ENCODE assay signal across 15 mouse cellular contexts in the genomic region with DNA sequence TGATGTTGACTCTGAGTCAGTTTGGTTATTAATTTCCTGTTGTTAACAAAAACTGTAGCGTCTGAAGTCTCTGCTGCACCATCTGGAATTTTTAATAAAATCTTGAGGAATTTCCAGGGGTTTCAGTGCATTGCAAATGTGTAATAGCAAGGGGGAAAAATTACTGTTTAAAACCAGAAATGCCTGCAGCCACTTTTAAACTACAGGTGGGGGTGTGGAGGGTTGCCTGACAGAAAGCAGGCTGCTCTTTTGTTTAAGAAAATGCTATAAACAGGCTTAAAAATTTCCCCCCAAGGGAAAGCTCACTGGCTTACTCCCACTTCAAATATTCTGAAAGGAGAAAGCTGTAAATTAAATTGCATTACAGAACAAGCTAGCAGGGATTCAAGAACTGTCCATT.
A peak's percentile ranks its signal among the peaks of the same experiment; 100 is the strongest.
DNase-seq lines count a peak whose midpoint lies in the region; ATAC-seq and TF ChIP-seq lines count a peak whose summit lies in the region.
"Had no signal": no experiment of that assay in that cellular context is flagged by ENCODE, and none has a peak within 500 bp of the region (broad histone marks: within the 10 kb centered on the region; RNA-seq: fewer than 3 reads in every experiment).

No protein-coding gene starts in this region.

- H3K4me2 ChIP-seq in intestine, embryonic 14.5 days (ENCODE audit: low read length), result no peak overlapping the region
- H3K4me2 ChIP-seq in intestine, embryonic 16.5 days (ENCODE audit: low read depth, low read length), result no peak overlapping the region
- no peak overlapping the region for H3K4me2 ChIP-seq in stomach, embryonic 14.5 days (replicated peaks; ENCODE audit: low read depth, low read length)
- H3K4me2 ChIP-seq in stomach, postnatal 0 days (replicated peaks; ENCODE audit: low read depth), result no peak overlapping the region
- H3K4me2 ChIP-seq in stomach, embryonic 15.5 days, result no peak overlapping the region
- H3K4me2 ChIP-seq: forebrain, embryonic 15.5 days; heart, embryonic 12.5 days; hindbrain, embryonic 14.5 days had no signal

- H3K9me3 ChIP-seq in intestine, embryonic 14.5 days (ENCODE audit: control insufficient read depth, low read length), result 0 out of 2 replicates have a peak, but pooled peaks cover 2% of the 10 kb centered on the region
- no peaks in the 10 kb centered on the region for H3K9me3 ChIP-seq in intestine, embryonic 16.5 days (ENCODE audit: control insufficient read depth, low read length)
- peaks cover 6% of the 10 kb centered on the region; the same call in 1 of the 2 replicates for H3K9me3 ChIP-seq in stomach, embryonic 14.5 days (ENCODE audit: control insufficient read depth, low read depth, low read length)
- H3K9me3 ChIP-seq in stomach, postnatal 0 days (ENCODE audit: control insufficient read depth, low read length), result no peaks in the 10 kb centered on the region
- H3K9me3 ChIP-seq in stomach, embryonic 15.5 days, result no peaks in the 10 kb centered on the region
- H3K9me3 ChIP-seq: forebrain, embryonic 15.5 days; heart, embryonic 12.5 days; hindbrain, embryonic 10.5 days had no signal

- 19% methylated on average over 1 of the region's 1 CpGs for WGBS in intestine, embryonic 14.5 days
- WGBS in intestine, embryonic 16.5 days, result 26% methylated on average over 1 of the region's 1 CpGs
- 19% methylated on average over 1 of the region's 1 CpGs for WGBS in stomach, embryonic 14.5 days
- WGBS in stomach, postnatal 0 days, result 38% methylated on average over 1 of the region's 1 CpGs
- WGBS in stomach, embryonic 15.5 days, result 18% methylated on average over 1 of the region's 1 CpGs

- H3K9ac ChIP-seq in intestine, embryonic 14.5 days (ENCODE audit: low read length), result no peak overlapping the region
- H3K9ac ChIP-seq in intestine, embryonic 16.5 days (ENCODE audit: low read depth, low read length), result no peak overlapping the region
- no peak overlapping the region for H3K9ac ChIP-seq in stomach, embryonic 14.5 days (replicated peaks; ENCODE audit: low read depth, low read length)
- no peak overlapping the region for H3K9ac ChIP-seq in stomach, postnatal 0 days (ENCODE audit: low read length)
- H3K9ac ChIP-seq in stomach, embryonic 15.5 days, result no peak overlapping the region
- H3K9ac ChIP-seq: forebrain, embryonic 15.5 days; heart, embryonic 12.5 days; hindbrain, embryonic 14.5 days had no signal

- TF ChIP-seq CTCF in stomach, postnatal 0 days (IDR thresholded peaks at IDR 0.05; ENCODE audit: low read depth), result no peak

- peak; percentile 12; the same call in 1 of the 2 replicates for ATAC-seq in intestine, embryonic 14.5 days (replicated peaks; ENCODE audit: low FRiP score, low TSS enrichment, low read depth)
- ATAC-seq in intestine, embryonic 16.5 days, result no peak
- ATAC-seq in stomach, embryonic 14.5 days (ENCODE audit: insufficient number of reproducible peaks, insufficient read depth, low FRiP score, low read depth), result peak; percentile 30; the same call in 1 of the 2 replicates
- ATAC-seq in stomach, postnatal 0 days (ENCODE audit: low FRiP score, low TSS enrichment), result no peak
- ATAC-seq in stomach, embryonic 15.5 days (ENCODE audit: insufficient read depth, low FRiP score, low read depth), result peak; percentile 10; the same call in 1 of the 2 replicates
- no peak for ATAC-seq in activated CD4-positive, CD25-positive, alpha-beta regulatory T cell, adult 4 months
- ATAC-seq: forebrain, embryonic 15.5 days had no signal

- no peaks in the 10 kb centered on the region for H3K27me3 ChIP-seq in intestine, embryonic 14.5 days (replicated peaks; ENCODE audit: control insufficient read depth, insufficient read depth, low read length)
- no peaks in the 10 kb centered on the region for H3K27me3 ChIP-seq in intestine, embryonic 16.5 days (replicated peaks; ENCODE audit: control insufficient read depth, insufficient read depth, low read length)
- no peaks in the 10 kb centered on the region for H3K27me3 ChIP-seq in stomach, embryonic 14.5 days (ENCODE audit: control insufficient read depth, insufficient read depth, low read length)
- no peaks in the 10 kb centered on the region for H3K27me3 ChIP-seq in stomach, postnatal 0 days (ENCODE audit: control insufficient read depth, insufficient read depth, low read length)
- no peaks in the 10 kb centered on the region for H3K27me3 ChIP-seq in stomach, embryonic 15.5 days (replicated peaks)
- H3K27me3 ChIP-seq: forebrain, embryonic 15.5 days had no signal

- peak overlapping the region; percentile 47 for H3K27ac ChIP-seq in intestine, embryonic 14.5 days (ENCODE audit: low read depth)
- no peak overlapping the region for H3K27ac ChIP-seq in intestine, embryonic 16.5 days (ENCODE audit: low read length)
- H3K27ac ChIP-seq in stomach, embryonic 14.5 days (ENCODE audit: low read length), result peak overlapping the region; percentile 62; the same call in 1 of the 2 replicates
- H3K27ac ChIP-seq in stomach, postnatal 0 days (replicated peaks), result no peak overlapping the region
- peak overlapping the region; percentile 55; the same call in 1 of the 2 replicates for H3K27ac ChIP-seq in stomach, embryonic 15.5 days
- H3K27ac ChIP-seq: forebrain, embryonic 15.5 days; hindbrain, embryonic 14.5 days had no signal

- TF ChIP-seq EP300 in stomach, postnatal 0 days (optimal IDR thresholded peaks at IDR 0.05), result no peak

- H3K4me3 ChIP-seq in intestine, embryonic 14.5 days (ENCODE audit: low read depth, low read length), result no peak overlapping the region
- no peak overlapping the region for H3K4me3 ChIP-seq in intestine, embryonic 16.5 days (ENCODE audit: low read length)
- no peak overlapping the region for H3K4me3 ChIP-seq in stomach, embryonic 14.5 days (ENCODE audit: low read depth, low read length)
- no peak overlapping the region for H3K4me3 ChIP-seq in stomach, postnatal 0 days (ENCODE audit: low read depth, low read length)
- no peak overlapping the region for H3K4me3 ChIP-seq in stomach, embryonic 15.5 days (replicated peaks)
- H3K4me3 ChIP-seq: forebrain, embryonic 15.5 days; heart, embryonic 12.5 days; hindbrain, embryonic 10.5 days had no signal

- peaks cover 17% of the 10 kb centered on the region for H3K4me1 ChIP-seq in intestine, embryonic 14.5 days (replicated peaks; ENCODE audit: control insufficient read depth, insufficient read depth, low read length)
- H3K4me1 ChIP-seq in intestine, embryonic 16.5 days (ENCODE audit: control insufficient read depth, insufficient read depth, low read length), result peaks cover 12% of the 10 kb centered on the region
- peaks cover 12% of the 10 kb centered on the region; the same call in 1 of the 2 replicates for H3K4me1 ChIP-seq in stomach, embryonic 14.5 days (ENCODE audit: control insufficient read depth, insufficient read depth, low read length)
- no peaks in the 10 kb centered on the region for H3K4me1 ChIP-seq in stomach, postnatal 0 days (replicated peaks; ENCODE audit: control insufficient read depth, insufficient read depth)
- H3K4me1 ChIP-seq in stomach, embryonic 15.5 days, result no peaks in the 10 kb centered on the region; the same call in 1 of the 2 replicates
- H3K4me1 ChIP-seq: forebrain, embryonic 15.5 days; heart, embryonic 12.5 days had no signal

- DNase-seq in intestine, embryonic 14.5 days (ENCODE audit: low spot score), result no peak
- DNase-seq in stomach, postnatal 0 days (ENCODE audit: low spot score), result no peak
- DNase-seq in cerebellum, postnatal 14 days, result no peak
- DNase-seq: adrenal gland, postnatal 14 days; cerebellum, adult 11-12 months; cerebellum, adult 9-11 months; gastrocnemius, postnatal 10 days had no signal

- H3K36me3 ChIP-seq in intestine, embryonic 14.5 days (ENCODE audit: control insufficient read depth, insufficient read depth, low read length), result no peaks in the 10 kb centered on the region
- no peaks in the 10 kb centered on the region for H3K36me3 ChIP-seq in intestine, embryonic 16.5 days (ENCODE audit: control insufficient read depth, insufficient read depth, low read length)
- H3K36me3 ChIP-seq in stomach, embryonic 14.5 days (ENCODE audit: control insufficient read depth, insufficient read depth, low read length), result no peaks in the 10 kb centered on the region
- H3K36me3 ChIP-seq in stomach, postnatal 0 days (ENCODE audit: control insufficient read depth, insufficient read depth, low read length), result no peaks in the 10 kb centered on the region
- no peaks in the 10 kb centered on the region for H3K36me3 ChIP-seq in stomach, embryonic 15.5 days
- H3K36me3 ChIP-seq: forebrain, embryonic 15.5 days; heart, embryonic 12.5 days; hindbrain, embryonic 10.5 days had no signal

Comparison
In these comparisons a context has a peak if more than half of its experiments do, and no peak if none do; other contexts are left out.
1. ATAC-seq: peak in intestine, embryonic 14.5 days (single experiment), stomach, embryonic 14.5 days (single experiment) and stomach, embryonic 15.5 days (single experiment); none in intestine, embryonic 16.5 days (single experiment), stomach, postnatal 0 days (single experiment) and activated CD4-positive, CD25-positive, alpha-beta regulatory T cell, adult 4 months (single experiment).
2. H3K27ac ChIP-seq: peak in intestine, embryonic 14.5 days (single experiment), stomach, embryonic 14.5 days (single experiment) and stomach, embryonic 15.5 days (single experiment); none in intestine, embryonic 16.5 days (single experiment) and stomach, postnatal 0 days (single experiment).